Mouse (Mus musculus): ENCODE results near the gene Dgcr8.

- TF ChIP-seq ZC3H11A (IDR thresholded peaks at IDR 0.05; ENCODE audit: borderline replicate concordance, low read depth, low read length) (no peak), MAFK (IDR thresholded peaks at IDR 0.05; ENCODE audit: insufficient read depth, low read depth, low read length) (no peak)
Measured at GRCm38 (mm10) chr16:18218580-18218996, 70.5 kb downstream of the Dgcr8 start.

Measured in ES-E14 (cell line).